Mouse (Mus musculus): Measurements from ENCODE around the gene Myo1c.

GRCm38 (mm10) chr11:75713949-75714348 lies 63.6 kb downstream of the Myo1c start:
- TF ChIP-seq MAX (IDR thresholded peaks at IDR 0.05; ENCODE audit: low read depth) (no peak), POLR2A (IDR thresholded peaks at IDR 0.05; ENCODE audit: insufficient read length, low read depth) (no peak), E2F4 (IDR thresholded peaks at IDR 0.05; ENCODE audit: insufficient read depth) (no peak)
